Mouse (Mus musculus): ENCODE results near the gene Gstm2. TPM values are rescaled to one million over a fixed set of nuclear protein-coding genes. Genes with fewer than 3 reads are reported as not detected.
A peak's percentile ranks its signal among the peaks of the same experiment; 100 is the strongest.
"Not testable (repeated sequence)": the region's sequence is repeated elsewhere in the genome, so short reads cannot be mapped to it uniquely, and the experiment has no call there.

Gene Gstm2
- polyA plus RNA-seq, 1 experiment from 2014 or later = 12.2 TPM

- WGBS (ENCODE audit: missing documents) = 92% methylated on average over 5 of the region's 8 CpGs
Measured at GRCm38 (mm10) chr3:108014098-108014973, 28.1 kb upstream of the Gstm2 start.

GRCm38 (mm10) chr3:108013331-108013871, 27.1 kb upstream of the Gstm2 start:
- Histone ChIP-seq H3K27ac (peak overlapping the region; percentile 69), H3K36me3 (ENCODE audit: inconsistent target) (no peaks in the 10 kb centered on the region), H3K4me3 (ENCODE audit: inconsistent target) (no peak overlapping the region), H3K79me2 (ENCODE audit: inconsistent target) (no peaks in the 10 kb centered on the region; the same call in 1 of the 2 replicates)
- 21% methylated on average over 4 of the region's 4 CpGs for WGBS (ENCODE audit: missing documents)

More at GRCm38 (mm10) chr3:108014098-108014973, 28.1 kb upstream of the Gstm2 start:
- peak overlapping the region; percentile 69 for H3K27ac ChIP-seq
- H3K4me3 ChIP-seq (ENCODE audit: inconsistent target) = no peak overlapping the region
- H3K36me3 ChIP-seq (ENCODE audit: inconsistent target) = no peaks in the 10 kb centered on the region
- no peaks in the 10 kb centered on the region; the same call in 1 of the 2 replicates for H3K79me2 ChIP-seq (ENCODE audit: inconsistent target)

GRCm38 (mm10) chr3:108011558-108011957, 25.3 kb upstream of the Gstm2 start:
- 98% methylated on average over 3 of the region's 3 CpGs for WGBS (ENCODE audit: missing documents)
- Histone ChIP-seq H3K27ac (no peak overlapping the region), H3K36me3 (ENCODE audit: inconsistent target) (no peaks in the 10 kb centered on the region), H3K4me3 (ENCODE audit: inconsistent target) (no peak overlapping the region), H3K79me2 (ENCODE audit: inconsistent target) (no peaks in the 10 kb centered on the region; the same call in 1 of the 2 replicates)

- no peaks in the 10 kb centered on the region for H3K79me2 ChIP-seq (ENCODE audit: inconsistent target)
- H3K27ac ChIP-seq = peak overlapping the region; percentile 21
- no peaks in the 10 kb centered on the region for H3K36me3 ChIP-seq (ENCODE audit: inconsistent target)
- no peak overlapping the region for H3K4me3 ChIP-seq (ENCODE audit: inconsistent target)
- WGBS (ENCODE audit: missing documents) = 73% methylated on average over 2 of the region's 2 CpGs
Measured at GRCm38 (mm10) chr3:108010286-108010685, 24.0 kb upstream of the Gstm2 start.

GRCm38 (mm10) chr3:108002021-108002420, 15.8 kb upstream of the Gstm2 start:
- no peak overlapping the region for H3K4me3 ChIP-seq (ENCODE audit: inconsistent target)
- no peak overlapping the region for H3K27ac ChIP-seq
- H3K36me3 ChIP-seq (ENCODE audit: inconsistent target) = no peaks in the 10 kb centered on the region
- H3K79me2 ChIP-seq (ENCODE audit: inconsistent target) = no peaks in the 10 kb centered on the region
- 87% methylated on average over 8 of the region's 8 CpGs for WGBS (ENCODE audit: missing documents)

GRCm38 (mm10) chr3:107999491-107999890, 13.2 kb upstream of the Gstm2 start:
- H3K4me3 ChIP-seq (ENCODE audit: inconsistent target) = no peak overlapping the region
- no peaks in the 10 kb centered on the region for H3K79me2 ChIP-seq (ENCODE audit: inconsistent target)
- 93% methylated on average over 3 of the region's 3 CpGs for WGBS (ENCODE audit: missing documents)
- H3K36me3 ChIP-seq (ENCODE audit: inconsistent target) = no peaks in the 10 kb centered on the region
- no peak overlapping the region for H3K27ac ChIP-seq

- H3K27ac ChIP-seq = no peak overlapping the region
- no peaks in the 10 kb centered on the region for H3K36me3 ChIP-seq (ENCODE audit: inconsistent target)
- no peak overlapping the region for H3K4me3 ChIP-seq (ENCODE audit: inconsistent target)
- WGBS (ENCODE audit: missing documents) = 85% methylated on average over 3 of the region's 3 CpGs
- H3K79me2 ChIP-seq (ENCODE audit: inconsistent target) = no peaks in the 10 kb centered on the region
Measured at GRCm38 (mm10) chr3:107998591-107998990, 12.3 kb upstream of the Gstm2 start.

- 97% methylated on average over 3 of the region's 4 CpGs for WGBS (ENCODE audit: missing documents)
- Histone ChIP-seq H3K79me2 (ENCODE audit: inconsistent target) (no peaks in the 10 kb centered on the region), H3K27ac (no peak overlapping the region), H3K4me3 (ENCODE audit: inconsistent target) (no peak overlapping the region), H3K36me3 (ENCODE audit: inconsistent target) (no peaks in the 10 kb centered on the region)
Measured at GRCm38 (mm10) chr3:107996576-107996975, 10.3 kb upstream of the Gstm2 start.

GRCm38 (mm10) chr3:107995974-107996373, 9.7 kb upstream of the Gstm2 start:
- H3K27ac ChIP-seq; H3K4me3 ChIP-seq (ENCODE audit: inconsistent target); H3K79me2 ChIP-seq (ENCODE audit: inconsistent target); H3K36me3 ChIP-seq (ENCODE audit: inconsistent target): not testable (repeated sequence)
- 100% methylated on average over 2 of the region's 2 CpGs for WGBS (ENCODE audit: missing documents)

- H3K79me2 ChIP-seq (ENCODE audit: inconsistent target); H3K36me3 ChIP-seq (ENCODE audit: inconsistent target); H3K4me3 ChIP-seq (ENCODE audit: inconsistent target); H3K27ac ChIP-seq: not testable (repeated sequence)
- 93% methylated on average over 2 of the region's 2 CpGs for WGBS (ENCODE audit: missing documents)
Measured at GRCm38 (mm10) chr3:107985141-107985540, 1.1 kb downstream of the Gstm2 start.

GRCm38 (mm10) chr3:107984471-107984870, 1.8 kb downstream of the Gstm2 start:
- Histone ChIP-seq H3K4me3 (ENCODE audit: inconsistent target) (no peak overlapping the region), H3K36me3 (ENCODE audit: inconsistent target) (no peaks in the 10 kb centered on the region), H3K27ac (no peak overlapping the region), H3K79me2 (ENCODE audit: inconsistent target) (no peaks in the 10 kb centered on the region)
- 95% methylated on average over 5 of the region's 5 CpGs for WGBS (ENCODE audit: missing documents)

- Histone ChIP-seq H3K4me3 (ENCODE audit: inconsistent target) (no peak overlapping the region), H3K36me3 (ENCODE audit: inconsistent target) (no peaks in the 10 kb centered on the region), H3K79me2 (ENCODE audit: inconsistent target) (no peaks in the 10 kb centered on the region), H3K27ac (no peak overlapping the region)
- WGBS (ENCODE audit: missing documents) = 23% methylated on average over 3 of the region's 3 CpGs
Measured at GRCm38 (mm10) chr3:107983771-107984170, 2.5 kb downstream of the Gstm2 start.

GRCm38 (mm10) chr3:107982726-107983125, 3.5 kb downstream of the Gstm2 start:
- H3K4me3 ChIP-seq (ENCODE audit: inconsistent target) = no peak overlapping the region
- WGBS (ENCODE audit: missing documents) = 95% methylated on average over 6 of the region's 6 CpGs
- no peaks in the 10 kb centered on the region for H3K79me2 ChIP-seq (ENCODE audit: inconsistent target)
- H3K36me3 ChIP-seq (ENCODE audit: inconsistent target) = no peaks in the 10 kb centered on the region
- no peak overlapping the region for H3K27ac ChIP-seq

GRCm38 (mm10) chr3:107981261-107981660, 5.0 kb downstream of the Gstm2 start:
- Histone ChIP-seq H3K27ac (no peak overlapping the region), H3K4me3 (ENCODE audit: inconsistent target) (no peak overlapping the region), H3K79me2 (ENCODE audit: inconsistent target) (no peaks in the 10 kb centered on the region), H3K36me3 (ENCODE audit: inconsistent target) (no peaks in the 10 kb centered on the region)
- 75% methylated on average over 3 of the region's 3 CpGs for WGBS (ENCODE audit: missing documents)

- WGBS (ENCODE audit: missing documents) = 85% methylated on average over 3 of the region's 3 CpGs
- no peaks in the 10 kb centered on the region for H3K79me2 ChIP-seq (ENCODE audit: inconsistent target)
- no peak overlapping the region for H3K27ac ChIP-seq
- H3K4me3 ChIP-seq (ENCODE audit: inconsistent target) = no peak overlapping the region
- H3K36me3 ChIP-seq (ENCODE audit: inconsistent target) = no peaks in the 10 kb centered on the region
Measured at GRCm38 (mm10) chr3:107977691-107978090, 8.6 kb downstream of the Gstm2 start.

All from macrophage (primary cell).